Mouse (Mus musculus): ENCODE results near the gene Cop1. TPM values are rescaled to one million over a fixed set of nuclear protein-coding genes. Genes with fewer than 3 reads are reported as not detected.

Cop1 gene
- polyA plus RNA-seq, 1 experiment = 63.5 TPM

DNA sequence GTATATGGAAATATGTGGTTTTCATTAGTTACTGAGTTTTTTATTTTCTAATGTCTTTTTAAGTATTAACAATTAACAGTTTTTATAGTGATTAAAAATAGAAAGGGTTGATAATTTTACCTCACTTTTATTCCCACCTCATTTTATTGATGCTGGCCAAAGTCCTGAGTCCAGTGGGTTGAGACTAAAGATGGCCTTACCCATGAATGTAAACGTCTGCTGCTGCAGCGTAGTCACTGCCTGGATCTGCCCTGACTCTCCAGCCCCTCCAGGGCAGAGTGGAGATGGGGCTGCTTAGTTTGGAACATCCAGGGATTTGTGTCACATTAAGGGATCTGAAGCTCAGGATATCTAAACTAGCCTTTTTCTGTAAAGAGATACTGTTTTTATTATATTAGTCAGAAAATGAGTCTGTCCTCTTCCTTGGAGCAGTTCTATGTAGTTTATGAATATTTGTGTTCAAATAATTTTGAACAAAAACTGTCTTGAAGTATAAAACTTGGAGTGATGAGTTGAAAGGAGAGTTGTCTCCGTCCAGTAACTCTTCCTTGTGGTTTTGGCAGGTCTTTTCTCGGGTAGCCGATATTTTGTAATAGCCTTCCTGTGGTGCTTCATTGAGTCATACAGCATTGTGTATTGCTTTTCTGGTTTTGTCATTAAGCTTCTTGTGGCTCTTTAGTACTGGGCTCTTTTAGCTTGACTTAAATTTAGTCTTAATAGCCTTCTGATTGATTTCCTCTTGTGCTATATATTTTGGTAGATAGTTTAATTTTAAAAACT lies 23.0 kb downstream of the Cop1 start:
- no peak overlapping the region for H3K4me3 ChIP-seq (replicated peaks; ENCODE audit: control insufficient read depth, low read depth, low read length)
- H3K27ac ChIP-seq (ENCODE audit: control insufficient read depth, insufficient read depth, low read depth, low read length, poor library complexity) = no peak overlapping the region
- TF ChIP-seq CTCF (IDR thresholded peaks at IDR 0.05; ENCODE audit: control insufficient read depth, insufficient read depth, low read length) (no peak), POLR2A (IDR thresholded peaks at IDR 0.05; ENCODE audit: borderline replicate concordance, control insufficient read depth, low read depth, low read length) (no peak)
- peaks cover 1% of the 10 kb centered on the region; the same call in 1 of the 2 replicates for H3K4me1 ChIP-seq (ENCODE audit: control insufficient read depth, insufficient read depth, low read length)
- 58% methylated on average over 5 of the region's 5 CpGs for WGBS

DNA sequence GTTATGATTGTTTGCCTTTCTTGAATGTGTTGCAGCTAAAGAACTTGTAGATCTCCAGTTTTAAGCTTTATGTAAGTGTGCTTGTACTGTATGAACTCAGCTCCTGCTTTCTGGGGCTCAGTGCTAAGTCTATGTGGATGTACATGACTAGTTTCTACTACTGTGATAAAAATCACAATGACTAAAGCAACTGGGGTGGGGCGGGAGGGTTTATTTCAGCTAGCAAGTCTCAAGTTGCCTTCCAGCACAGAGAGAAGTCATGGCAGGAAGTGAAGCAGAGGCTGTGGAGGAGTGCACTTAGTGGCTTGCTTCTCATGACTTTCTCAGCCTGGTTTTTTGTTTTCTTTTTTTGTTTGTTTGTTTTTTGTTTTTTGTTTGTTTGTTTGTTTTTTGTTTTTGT lies 24.4 kb downstream of the Cop1 start:
- Histone ChIP-seq H3K27ac (ENCODE audit: control insufficient read depth, insufficient read depth, low read depth, low read length, poor library complexity) (no peak overlapping the region), H3K4me3 (replicated peaks; ENCODE audit: control insufficient read depth, low read depth, low read length) (no peak overlapping the region), H3K4me1 (ENCODE audit: control insufficient read depth, insufficient read depth, low read length) (peaks cover 1% of the 10 kb centered on the region; the same call in 1 of the 2 replicates)
- TF ChIP-seq CTCF (IDR thresholded peaks at IDR 0.05; ENCODE audit: control insufficient read depth, insufficient read depth, low read length) (no peak), POLR2A (IDR thresholded peaks at IDR 0.05; ENCODE audit: borderline replicate concordance, control insufficient read depth, low read depth, low read length) (no peak)
- 54% methylated on average over 1 of the region's 1 CpGs for WGBS

DNA sequence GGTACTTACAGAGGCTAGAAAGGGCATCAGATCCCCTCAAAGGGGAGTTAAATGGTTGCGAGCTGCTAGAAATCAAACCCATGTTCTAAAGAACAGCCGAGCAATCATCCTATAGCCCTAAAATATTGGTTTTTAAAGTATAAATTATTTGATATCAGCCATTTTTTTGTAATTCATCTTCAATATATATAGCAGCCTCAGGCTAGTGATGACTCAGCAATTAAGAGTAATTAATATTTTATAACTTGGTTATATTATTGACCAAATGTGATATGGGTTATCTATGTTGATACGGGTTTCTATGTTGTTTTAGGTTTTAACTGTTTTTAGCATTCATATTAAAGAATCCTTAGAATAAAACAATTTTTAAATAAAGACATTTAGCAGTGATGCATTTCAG lies 31.7 kb downstream of the Cop1 start:
- no peak overlapping the region for H3K4me3 ChIP-seq (replicated peaks; ENCODE audit: control insufficient read depth, low read depth, low read length)
- 92% methylated on average over 3 of the region's 3 CpGs for WGBS
- H3K27ac ChIP-seq (ENCODE audit: control insufficient read depth, insufficient read depth, low read depth, low read length, poor library complexity) = no peak overlapping the region
- TF ChIP-seq CTCF (IDR thresholded peaks at IDR 0.05; ENCODE audit: control insufficient read depth, insufficient read depth, low read length) (no peak), POLR2A (IDR thresholded peaks at IDR 0.05; ENCODE audit: borderline replicate concordance, control insufficient read depth, low read depth, low read length) (no peak)
- H3K4me1 ChIP-seq (ENCODE audit: control insufficient read depth, insufficient read depth, low read length) = no peaks in the 10 kb centered on the region; the same call in 1 of the 2 replicates

DNA sequence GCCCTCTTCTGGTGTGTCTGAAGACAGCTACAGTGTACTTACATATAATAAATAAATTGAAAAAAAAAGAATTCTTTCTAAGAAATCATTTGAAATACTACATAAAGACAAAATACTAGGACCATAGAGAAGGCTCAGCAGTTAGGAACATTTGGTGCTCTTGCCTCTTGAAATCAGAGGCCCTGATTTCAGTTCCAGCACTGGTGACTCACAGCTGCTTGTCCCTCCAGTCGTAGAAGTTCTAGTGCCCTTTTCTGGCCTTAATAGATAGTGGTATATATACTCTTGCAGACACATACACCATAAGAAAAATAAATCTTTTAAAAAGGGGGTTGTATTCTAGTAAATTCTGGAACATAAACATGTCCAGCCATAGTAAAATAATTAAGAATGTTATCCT lies 48.0 kb downstream of the Cop1 start:
- 78% methylated on average over 1 of the region's 1 CpGs for WGBS
- H3K4me1 ChIP-seq (ENCODE audit: control insufficient read depth, insufficient read depth, low read length) = no peaks in the 10 kb centered on the region
- H3K4me3 ChIP-seq (replicated peaks; ENCODE audit: control insufficient read depth, low read depth, low read length) = no peak overlapping the region
- no peak for TF ChIP-seq CTCF (IDR thresholded peaks at IDR 0.05; ENCODE audit: control insufficient read depth, insufficient read depth, low read length)
- TF ChIP-seq POLR2A (IDR thresholded peaks at IDR 0.05; ENCODE audit: borderline replicate concordance, control insufficient read depth, low read depth, low read length) = no peak
- H3K27ac ChIP-seq (ENCODE audit: control insufficient read depth, insufficient read depth, low read depth, low read length, poor library complexity) = no peak overlapping the region

DNA sequence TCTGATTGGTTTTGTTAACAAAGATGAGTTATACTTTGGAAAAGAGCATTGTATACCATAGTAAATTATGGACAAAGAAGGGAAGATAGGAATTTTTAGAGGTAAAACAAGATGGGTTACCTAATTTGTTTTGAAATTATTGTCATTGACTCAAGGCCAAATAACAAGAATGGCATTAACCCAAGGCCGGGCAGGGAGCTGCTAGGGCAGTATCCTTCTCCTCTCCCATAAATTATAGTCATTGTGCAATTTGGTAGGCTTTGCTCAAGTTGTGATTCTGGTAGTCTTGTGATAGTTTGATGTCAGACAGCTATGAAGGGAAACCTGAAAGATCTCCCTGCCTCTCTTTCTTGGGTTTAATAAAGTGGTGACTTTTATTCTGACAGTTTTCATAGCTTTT lies 49.7 kb downstream of the Cop1 start:
- WGBS = 80% methylated on average over 1 of the region's 1 CpGs
- no peak overlapping the region for H3K27ac ChIP-seq (ENCODE audit: control insufficient read depth, insufficient read depth, low read depth, low read length, poor library complexity)
- TF ChIP-seq POLR2A (IDR thresholded peaks at IDR 0.05; ENCODE audit: borderline replicate concordance, control insufficient read depth, low read depth, low read length) = no peak
- TF ChIP-seq CTCF (IDR thresholded peaks at IDR 0.05; ENCODE audit: control insufficient read depth, insufficient read depth, low read length) = no peak
- no peaks in the 10 kb centered on the region for H3K4me1 ChIP-seq (ENCODE audit: control insufficient read depth, insufficient read depth, low read length)
- no peak overlapping the region for H3K4me3 ChIP-seq (replicated peaks; ENCODE audit: control insufficient read depth, low read depth, low read length)

DNA sequence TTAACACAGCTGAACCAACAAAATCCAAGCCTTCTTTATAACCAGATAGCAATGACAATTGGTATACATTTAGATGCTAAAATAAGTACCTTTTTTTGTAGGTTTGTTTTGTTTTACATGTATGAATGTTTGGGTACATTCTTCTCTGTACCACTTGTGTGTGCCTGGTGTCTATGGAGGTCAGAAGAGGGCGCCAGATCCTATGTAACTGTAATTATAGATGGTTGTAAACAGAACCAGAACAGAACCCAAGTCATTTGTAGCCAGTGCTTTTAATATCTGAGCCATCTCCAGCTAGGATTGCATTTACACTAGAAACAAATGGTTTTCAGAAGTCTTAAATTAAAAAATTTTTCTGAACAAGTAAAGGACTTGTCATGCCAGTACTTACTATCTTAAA lies 54.7 kb downstream of the Cop1 start:
- 84% methylated on average over 1 of the region's 1 CpGs for WGBS
- no peak overlapping the region for H3K4me3 ChIP-seq (replicated peaks; ENCODE audit: control insufficient read depth, low read depth, low read length)
- no peaks in the 10 kb centered on the region for H3K4me1 ChIP-seq (ENCODE audit: control insufficient read depth, insufficient read depth, low read length)
- H3K27ac ChIP-seq (ENCODE audit: control insufficient read depth, insufficient read depth, low read depth, low read length, poor library complexity) = no peak overlapping the region
- no peak for TF ChIP-seq POLR2A (IDR thresholded peaks at IDR 0.05; ENCODE audit: borderline replicate concordance, control insufficient read depth, low read depth, low read length)
- no peak for TF ChIP-seq CTCF (IDR thresholded peaks at IDR 0.05; ENCODE audit: control insufficient read depth, insufficient read depth, low read length)

DNA sequence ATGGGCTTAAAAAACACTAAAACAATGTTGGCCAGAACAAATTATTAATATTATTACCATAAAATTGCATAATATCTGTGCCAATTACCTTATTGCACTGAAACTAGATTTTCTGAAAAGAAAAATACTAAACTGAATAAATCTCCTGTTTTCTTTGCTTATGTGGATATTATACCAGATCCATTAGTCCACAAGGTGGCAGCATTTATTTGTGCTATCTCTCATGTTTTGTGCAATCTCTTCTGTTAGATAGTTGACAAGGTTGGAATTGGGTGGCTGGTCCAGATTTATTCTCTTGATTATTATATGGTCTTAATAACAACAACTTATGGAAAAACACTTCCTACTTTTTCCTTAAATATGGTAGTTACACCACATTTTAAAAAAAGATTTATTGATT lies 58.1 kb downstream of the Cop1 start:
- no peak overlapping the region for H3K27ac ChIP-seq (ENCODE audit: control insufficient read depth, insufficient read depth, low read depth, low read length, poor library complexity)
- no peaks in the 10 kb centered on the region for H3K4me1 ChIP-seq (ENCODE audit: control insufficient read depth, insufficient read depth, low read length)
- no peak for TF ChIP-seq POLR2A (IDR thresholded peaks at IDR 0.05; ENCODE audit: borderline replicate concordance, control insufficient read depth, low read depth, low read length)
- TF ChIP-seq CTCF (IDR thresholded peaks at IDR 0.05; ENCODE audit: control insufficient read depth, insufficient read depth, low read length) = no peak
- H3K4me3 ChIP-seq (replicated peaks; ENCODE audit: control insufficient read depth, low read depth, low read length) = no peak overlapping the region

DNA sequence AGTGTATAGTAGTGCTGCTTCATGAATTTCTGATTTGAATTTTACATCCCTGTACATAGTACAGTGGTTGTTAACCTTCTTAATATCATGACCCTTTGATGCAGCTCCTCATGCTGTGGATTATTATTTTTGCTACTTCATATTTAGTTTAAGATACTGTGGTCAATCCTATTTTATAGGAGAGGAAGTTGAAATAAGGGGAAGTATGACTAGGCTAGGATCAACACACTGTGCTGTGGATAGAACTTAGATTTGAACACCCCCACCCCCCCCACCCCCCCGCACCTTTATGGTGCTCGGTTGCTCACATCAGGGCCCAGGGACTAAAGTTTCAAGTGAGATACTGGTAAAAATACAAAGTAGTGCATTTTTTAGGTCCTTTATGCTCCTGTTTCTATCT lies 58.7 kb downstream of the Cop1 start:
- no peak overlapping the region for H3K27ac ChIP-seq (ENCODE audit: control insufficient read depth, insufficient read depth, low read depth, low read length, poor library complexity)
- no peak overlapping the region for H3K4me3 ChIP-seq (replicated peaks; ENCODE audit: control insufficient read depth, low read depth, low read length)
- WGBS = 40% methylated on average over 2 of the region's 2 CpGs
- TF ChIP-seq POLR2A (IDR thresholded peaks at IDR 0.05; ENCODE audit: borderline replicate concordance, control insufficient read depth, low read depth, low read length) = no peak
- TF ChIP-seq CTCF (IDR thresholded peaks at IDR 0.05; ENCODE audit: control insufficient read depth, insufficient read depth, low read length) = no peak
- no peaks in the 10 kb centered on the region for H3K4me1 ChIP-seq (ENCODE audit: control insufficient read depth, insufficient read depth, low read length)
